Mouse (Mus musculus): ENCODE measurements at regions not wholly inside any gene's neighbourhood (a gene's known extent, or its start where the extent isn't known, plus 50 kb on each side); places are given as distances from the start of the nearest gene placed in this dataset.
A peak's percentile ranks its signal among the peaks of the same experiment; 100 is the strongest.

GRCm38 (mm10) chr11:64752816-64753215 lies 226.0 kb upstream of the Elac2 start:
- Histone ChIP-seq H3K4me1 (no peaks in the 10 kb centered on the region; the same call in 1 of the 2 replicates), H3K4me2 (replicated peaks) (no peak overlapping the region), H3K27me3 (replicated peaks) (no peaks in the 10 kb centered on the region), H3K36me3 (no peaks in the 10 kb centered on the region), H3K27ac (no peak overlapping the region), H3K9me3 (no peaks in the 10 kb centered on the region), H3K9ac (no peak overlapping the region), H3K4me3 (no peak overlapping the region)
- 48% methylated on average over 7 of the region's 7 CpGs for WGBS
- no peak for ATAC-seq (ENCODE audit: low FRiP score, low read depth)

GRCm38 (mm10) chr11:64754076-64754475 lies 224.8 kb upstream of the Elac2 start:
- Histone ChIP-seq H3K4me1 (no peaks in the 10 kb centered on the region; the same call in 1 of the 2 replicates), H3K27me3 (replicated peaks) (no peaks in the 10 kb centered on the region), H3K4me3 (no peak overlapping the region), H3K27ac (no peak overlapping the region), H3K36me3 (no peaks in the 10 kb centered on the region), H3K9me3 (no peaks in the 10 kb centered on the region), H3K9ac (no peak overlapping the region), H3K4me2 (replicated peaks) (no peak overlapping the region)
- WGBS, result 68% methylated on average over 5 of the region's 5 CpGs
- ATAC-seq (ENCODE audit: low FRiP score, low read depth), result no peak

- no peaks in the 10 kb centered on the region; the same call in 1 of the 2 replicates for H3K4me1 ChIP-seq
- H3K4me3 ChIP-seq, result no peak overlapping the region
- no peak for ATAC-seq (ENCODE audit: low FRiP score, low read depth)
- H3K36me3 ChIP-seq, result no peaks in the 10 kb centered on the region
- no peak overlapping the region for H3K9ac ChIP-seq
- no peak overlapping the region for H3K27ac ChIP-seq
- WGBS, result 97% methylated on average over 1 of the region's 1 CpGs
- no peaks in the 10 kb centered on the region for H3K9me3 ChIP-seq
- H3K4me2 ChIP-seq (replicated peaks), result no peak overlapping the region
- H3K27me3 ChIP-seq (replicated peaks), result no peaks in the 10 kb centered on the region
These were observed 223.3 kb upstream of the Elac2 start for GRCm38 (mm10) chr11:64755563-64755962.

GRCm38 (mm10) chr11:64760626-64761025 lies 218.2 kb upstream of the Elac2 start:
- 91% methylated on average over 3 of the region's 3 CpGs for WGBS
- Histone ChIP-seq H3K4me3 (no peak overlapping the region), H3K27ac (no peak overlapping the region), H3K4me2 (replicated peaks) (no peak overlapping the region), H3K9me3 (no peaks in the 10 kb centered on the region), H3K9ac (no peak overlapping the region), H3K4me1 (0 out of 2 replicates have a peak, but pooled peaks cover 4% of the 10 kb centered on the region), H3K36me3 (no peaks in the 10 kb centered on the region), H3K27me3 (replicated peaks) (no peaks in the 10 kb centered on the region)
- ATAC-seq (ENCODE audit: low FRiP score, low read depth), result no peak

- ATAC-seq (ENCODE audit: low FRiP score, low read depth), result no peak
- H3K9ac ChIP-seq, result no peak overlapping the region
- H3K4me1 ChIP-seq, result 0 out of 2 replicates have a peak, but pooled peaks cover 4% of the 10 kb centered on the region
- H3K4me3 ChIP-seq, result no peak overlapping the region
- no peak overlapping the region for H3K27ac ChIP-seq
- no peaks in the 10 kb centered on the region for H3K36me3 ChIP-seq
- H3K4me2 ChIP-seq (replicated peaks), result no peak overlapping the region
- no peaks in the 10 kb centered on the region for H3K27me3 ChIP-seq (replicated peaks)
- 82% methylated on average over 3 of the region's 3 CpGs for WGBS
- no peaks in the 10 kb centered on the region for H3K9me3 ChIP-seq
These were observed 216.1 kb upstream of the Elac2 start for GRCm38 (mm10) chr11:64762755-64763154.

GRCm38 (mm10) chr11:64764056-64764455 lies 214.8 kb upstream of the Elac2 start:
- no peaks in the 10 kb centered on the region for H3K9me3 ChIP-seq
- H3K4me2 ChIP-seq (replicated peaks), result no peak overlapping the region
- ATAC-seq (ENCODE audit: low FRiP score, low read depth), result no peak
- no peak overlapping the region for H3K27ac ChIP-seq
- H3K27me3 ChIP-seq (replicated peaks), result no peaks in the 10 kb centered on the region
- no peaks in the 10 kb centered on the region for H3K36me3 ChIP-seq
- 0 out of 2 replicates have a peak, but pooled peaks cover 4% of the 10 kb centered on the region for H3K4me1 ChIP-seq
- H3K9ac ChIP-seq, result no peak overlapping the region
- H3K4me3 ChIP-seq, result no peak overlapping the region
- WGBS, result 32% methylated on average over 6 of the region's 6 CpGs

- Histone ChIP-seq H3K27ac (no peak overlapping the region), H3K4me2 (replicated peaks) (no peak overlapping the region), H3K36me3 (no peaks in the 10 kb centered on the region), H3K4me1 (no peaks in the 10 kb centered on the region), H3K27me3 (replicated peaks) (no peaks in the 10 kb centered on the region), H3K4me3 (no peak overlapping the region), H3K9me3 (no peaks in the 10 kb centered on the region), H3K9ac (no peak overlapping the region)
- WGBS, result 83% methylated on average over 5 of the region's 5 CpGs
- ATAC-seq (ENCODE audit: low FRiP score, low read depth), result no peak
These were observed 202.1 kb upstream of the Elac2 start for GRCm38 (mm10) chr11:64776691-64777090.

- no peak overlapping the region for H3K9ac ChIP-seq
- H3K27ac ChIP-seq, result no peak overlapping the region
These were observed 178.4 kb upstream of the Elac2 start for GRCm38 (mm10) chr11:64800246-64801121.

GRCm38 (mm10) chr11:64801351-64801750 lies 177.5 kb upstream of the Elac2 start:
- no peak for ATAC-seq (ENCODE audit: low FRiP score, low read depth)
- no peak overlapping the region for H3K4me2 ChIP-seq (replicated peaks)

More at GRCm38 (mm10) chr11:64800246-64801121, 178.4 kb upstream of the Elac2 start:
- H3K9me3 ChIP-seq, result no peaks in the 10 kb centered on the region
- WGBS, result 40% methylated on average over 21 of the region's 21 CpGs
- ATAC-seq (ENCODE audit: low FRiP score, low read depth), result no peak
- H3K27me3 ChIP-seq (replicated peaks), result no peaks in the 10 kb centered on the region
- no peak overlapping the region for H3K4me3 ChIP-seq
- peaks cover 15% of the 10 kb centered on the region for H3K4me1 ChIP-seq
- H3K4me2 ChIP-seq (replicated peaks), result peak overlapping the region; percentile 34
- H3K36me3 ChIP-seq, result no peaks in the 10 kb centered on the region

GRCm38 (mm10) chr11:64805567-64805966 lies 173.3 kb upstream of the Elac2 start:
- Histone ChIP-seq H3K27me3 (replicated peaks) (no peaks in the 10 kb centered on the region), H3K9me3 (no peaks in the 10 kb centered on the region), H3K4me3 (no peak overlapping the region), H3K27ac (no peak overlapping the region), H3K4me2 (replicated peaks) (no peak overlapping the region), H3K4me1 (peaks cover 13% of the 10 kb centered on the region), H3K36me3 (no peaks in the 10 kb centered on the region), H3K9ac (no peak overlapping the region)
- no peak for ATAC-seq (ENCODE audit: low FRiP score, low read depth)
- 45% methylated on average over 3 of the region's 3 CpGs for WGBS

More at GRCm38 (mm10) chr11:64801351-64801750, 177.5 kb upstream of the Elac2 start:
- H3K4me3 ChIP-seq, result no peak overlapping the region
- no peaks in the 10 kb centered on the region for H3K9me3 ChIP-seq
- no peak overlapping the region for H3K27ac ChIP-seq
- WGBS, result 38% methylated on average over 10 of the region's 10 CpGs
- no peak overlapping the region for H3K9ac ChIP-seq
- peaks cover 17% of the 10 kb centered on the region for H3K4me1 ChIP-seq
- no peaks in the 10 kb centered on the region for H3K27me3 ChIP-seq (replicated peaks)
- no peaks in the 10 kb centered on the region for H3K36me3 ChIP-seq

GRCm38 (mm10) chr11:64812408-64812807 lies 166.4 kb upstream of the Elac2 start:
- H3K4me1 ChIP-seq, result no peaks in the 10 kb centered on the region
- no peaks in the 10 kb centered on the region for H3K27me3 ChIP-seq (replicated peaks)
- WGBS, result 73% methylated on average over 6 of the region's 6 CpGs
- no peak overlapping the region for H3K27ac ChIP-seq
- H3K36me3 ChIP-seq, result no peaks in the 10 kb centered on the region
- no peak for ATAC-seq (ENCODE audit: low FRiP score, low read depth)
- no peak overlapping the region for H3K9ac ChIP-seq
- H3K4me2 ChIP-seq (replicated peaks), result no peak overlapping the region
- H3K4me3 ChIP-seq, result no peak overlapping the region
- no peaks in the 10 kb centered on the region for H3K9me3 ChIP-seq

- Histone ChIP-seq H3K9ac (no peak overlapping the region), H3K4me3 (no peak overlapping the region), H3K27me3 (replicated peaks) (no peaks in the 10 kb centered on the region), H3K4me1 (peaks cover 7% of the 10 kb centered on the region; the same call in 1 of the 2 replicates), H3K4me2 (replicated peaks) (no peak overlapping the region), H3K27ac (no peak overlapping the region), H3K36me3 (no peaks in the 10 kb centered on the region), H3K9me3 (no peaks in the 10 kb centered on the region)
- WGBS, result 80% methylated on average over 5 of the region's 5 CpGs
- ATAC-seq (ENCODE audit: low FRiP score, low read depth), result no peak
These were observed 149.4 kb upstream of the Elac2 start for GRCm38 (mm10) chr11:64829429-64829828.

GRCm38 (mm10) chr11:64832453-64832852 lies 146.4 kb upstream of the Elac2 start:
- no peak overlapping the region for H3K4me3 ChIP-seq
- no peaks in the 10 kb centered on the region for H3K27me3 ChIP-seq (replicated peaks)
- no peaks in the 10 kb centered on the region for H3K36me3 ChIP-seq
- H3K9me3 ChIP-seq, result no peaks in the 10 kb centered on the region
- WGBS, result 59% methylated on average over 5 of the region's 5 CpGs
- H3K27ac ChIP-seq, result no peak overlapping the region
- no peak overlapping the region for H3K9ac ChIP-seq
- H3K4me1 ChIP-seq, result peaks cover 9% of the 10 kb centered on the region; the same call in 1 of the 2 replicates
- ATAC-seq (ENCODE audit: low FRiP score, low read depth), result no peak
- no peak overlapping the region for H3K4me2 ChIP-seq (replicated peaks)
